ENCODE assay signal across 21 mouse cellular contexts in genomic region chr6:38902820-38903439, GRCm38 (mm10). TPM values are rescaled to one million over a fixed set of nuclear protein-coding genes. Genes with fewer than 3 reads are reported as not detected.
A peak's percentile ranks its signal among the peaks of the same experiment; 100 is the strongest.
DNase-seq lines count a peak whose midpoint lies in the region; ATAC-seq and TF ChIP-seq lines count a peak whose summit lies in the region.
"Had no signal": no experiment of that assay in that cellular context is flagged by ENCODE, and none has a peak within 500 bp of the region (broad histone marks: within the 10 kb centered on the region; RNA-seq: fewer than 3 reads in every experiment).

No protein-coding gene starts in this region.

- H3K4me1 ChIP-seq in kidney, postnatal 0 days (replicated peaks; ENCODE audit: insufficient read depth, low read length), result no peaks in the 10 kb centered on the region
- no peaks in the 10 kb centered on the region for H3K4me1 ChIP-seq in kidney, embryonic 14.5 days (ENCODE audit: control insufficient read depth, insufficient read depth, low read length)
- peaks cover 15% of the 10 kb centered on the region for H3K4me1 ChIP-seq in intestine, embryonic 16.5 days (ENCODE audit: control insufficient read depth, insufficient read depth, low read length)
- peaks cover 75% of the 10 kb centered on the region for H3K4me1 ChIP-seq in liver, embryonic 12.5 days
- no peaks in the 10 kb centered on the region for H3K4me1 ChIP-seq in stomach, embryonic 15.5 days
- no peaks in the 10 kb centered on the region for H3K4me1 ChIP-seq in forebrain, embryonic 15.5 days
- H3K4me1 ChIP-seq: hindbrain, embryonic 13.5 days; limb, embryonic 10.5 days had no signal

- ATAC-seq in kidney, postnatal 0 days (replicated peaks; ENCODE audit: low FRiP score, low read depth), result peak; percentile 68; the same call in 1 of the 2 replicates
- ATAC-seq in kidney, embryonic 14.5 days (ENCODE audit: low FRiP score, low TSS enrichment), result no peak
- peak; percentile 39 for ATAC-seq in intestine, embryonic 16.5 days
- no peak for ATAC-seq in liver, embryonic 12.5 days
- no peak for ATAC-seq in stomach, embryonic 15.5 days (ENCODE audit: insufficient read depth, low FRiP score, low read depth)
- ATAC-seq in inflammation-experienced regulatory T-cells, adult 6 months, result no peak
- no peak for ATAC-seq in forebrain, embryonic 15.5 days (replicated peaks)
- ATAC-seq: forebrain, postnatal 0 days had no signal

- H3K4me3 ChIP-seq in kidney, postnatal 0 days (replicated peaks; ENCODE audit: low read depth, low read length), result no peak overlapping the region
- no peak overlapping the region for H3K4me3 ChIP-seq in kidney, embryonic 14.5 days (ENCODE audit: low read length)
- no peak overlapping the region for H3K4me3 ChIP-seq in intestine, embryonic 16.5 days (ENCODE audit: low read length)
- H3K4me3 ChIP-seq in liver, embryonic 12.5 days, result no peak overlapping the region
- no peak overlapping the region for H3K4me3 ChIP-seq in stomach, embryonic 15.5 days (replicated peaks)
- no peak overlapping the region for H3K4me3 ChIP-seq in forebrain, embryonic 15.5 days
- H3K4me3 ChIP-seq: heart, embryonic 13.5 days; hindbrain, embryonic 13.5 days; left cerebral cortex, adult 2 months; limb, embryonic 10.5 days had no signal

- H3K27ac ChIP-seq in kidney, postnatal 0 days, result no peak overlapping the region
- no peak overlapping the region for H3K27ac ChIP-seq in kidney, embryonic 14.5 days (ENCODE audit: low read depth, low read length)
- peak overlapping the region; percentile 21; the same call in 1 of the 2 replicates for H3K27ac ChIP-seq in intestine, embryonic 16.5 days (ENCODE audit: low read length)
- peak overlapping the region; percentile 97 for H3K27ac ChIP-seq in liver, embryonic 12.5 days
- 0 out of 2 replicates have a peak overlapping the region, but pooled peaks have one; percentile 6 for H3K27ac ChIP-seq in stomach, embryonic 15.5 days
- H3K27ac ChIP-seq in forebrain, embryonic 15.5 days (replicated peaks), result no peak overlapping the region
- H3K27ac ChIP-seq: heart, embryonic 13.5 days; hindbrain, embryonic 13.5 days; left cerebral cortex, adult 2 months; limb, embryonic 10.5 days had no signal

- no peaks in the 10 kb centered on the region for H3K27me3 ChIP-seq in kidney, postnatal 0 days (ENCODE audit: insufficient read depth, low read length)
- H3K27me3 ChIP-seq in kidney, embryonic 14.5 days (ENCODE audit: control insufficient read depth, insufficient read depth, low read length), result no peaks in the 10 kb centered on the region
- no peaks in the 10 kb centered on the region for H3K27me3 ChIP-seq in intestine, embryonic 16.5 days (replicated peaks; ENCODE audit: control insufficient read depth, insufficient read depth, low read length)
- no peaks in the 10 kb centered on the region for H3K27me3 ChIP-seq in liver, embryonic 12.5 days (replicated peaks)
- no peaks in the 10 kb centered on the region for H3K27me3 ChIP-seq in stomach, embryonic 15.5 days (replicated peaks)
- H3K27me3 ChIP-seq in forebrain, embryonic 15.5 days, result no peaks in the 10 kb centered on the region
- H3K27me3 ChIP-seq: heart, embryonic 13.5 days; hindbrain, embryonic 13.5 days had no signal

- no peak overlapping the region for H3K9ac ChIP-seq in kidney, postnatal 0 days (ENCODE audit: low read depth, low read length)
- no peak overlapping the region for H3K9ac ChIP-seq in kidney, embryonic 14.5 days (ENCODE audit: low read depth, low read length)
- no peak overlapping the region for H3K9ac ChIP-seq in intestine, embryonic 16.5 days (ENCODE audit: low read depth, low read length)
- H3K9ac ChIP-seq in liver, embryonic 12.5 days, result peak overlapping the region; percentile 33; the same call in 1 of the 2 replicates
- H3K9ac ChIP-seq in stomach, embryonic 15.5 days, result no peak overlapping the region
- no peak overlapping the region for H3K9ac ChIP-seq in forebrain, embryonic 15.5 days (replicated peaks)
- H3K9ac ChIP-seq: forebrain, postnatal 0 days; heart, embryonic 13.5 days; hindbrain, embryonic 13.5 days had no signal

- WGBS in kidney, postnatal 0 days, result 88% methylated on average over 10 of the region's 10 CpGs
- WGBS in kidney, embryonic 14.5 days, result 86% methylated on average over 10 of the region's 10 CpGs
- 82% methylated on average over 10 of the region's 10 CpGs for WGBS in intestine, embryonic 16.5 days
- WGBS in liver, embryonic 12.5 days (ENCODE audit: insufficient replicate concordance), result 74% methylated on average over 10 of the region's 10 CpGs
- WGBS in stomach, embryonic 15.5 days, result 82% methylated on average over 10 of the region's 10 CpGs
- 89% methylated on average over 10 of the region's 10 CpGs for WGBS in forebrain, embryonic 15.5 days

- H3K36me3 ChIP-seq in kidney, postnatal 0 days (ENCODE audit: insufficient read depth, low read length), result no peaks in the 10 kb centered on the region
- H3K36me3 ChIP-seq in kidney, embryonic 14.5 days (ENCODE audit: control insufficient read depth, insufficient read depth, low read length), result no peaks in the 10 kb centered on the region
- H3K36me3 ChIP-seq in intestine, embryonic 16.5 days (ENCODE audit: control insufficient read depth, insufficient read depth, low read length), result no peaks in the 10 kb centered on the region
- no peaks in the 10 kb centered on the region for H3K36me3 ChIP-seq in liver, embryonic 12.5 days
- H3K36me3 ChIP-seq in stomach, embryonic 15.5 days, result no peaks in the 10 kb centered on the region
- no peaks in the 10 kb centered on the region for H3K36me3 ChIP-seq in forebrain, embryonic 15.5 days
- H3K36me3 ChIP-seq: heart, embryonic 13.5 days; hindbrain, embryonic 13.5 days; limb, embryonic 10.5 days had no signal

- no peak overlapping the region for H3K4me2 ChIP-seq in kidney, postnatal 0 days (ENCODE audit: low read length)
- no peak overlapping the region for H3K4me2 ChIP-seq in kidney, embryonic 14.5 days (replicated peaks; ENCODE audit: low read depth, low read length)
- no peak overlapping the region for H3K4me2 ChIP-seq in intestine, embryonic 16.5 days (ENCODE audit: low read depth, low read length)
- H3K4me2 ChIP-seq in liver, embryonic 12.5 days, result peak overlapping the region; percentile 38
- no peak overlapping the region for H3K4me2 ChIP-seq in stomach, embryonic 15.5 days
- no peak overlapping the region for H3K4me2 ChIP-seq in forebrain, embryonic 15.5 days (replicated peaks)
- H3K4me2 ChIP-seq: heart, embryonic 13.5 days; hindbrain, embryonic 13.5 days had no signal

- no peak for DNase-seq in kidney, postnatal 0 days (ENCODE audit: low spot score)
- DNase-seq: adrenal gland, postnatal 25 days; B cell, adult 2 months; cerebellum, adult 11-12 months; cerebellum, postnatal 25 days; embryo, embryonic 11 days; forebrain, postnatal 0 days; lung, adult 18-20 months; lung, postnatal 36 days; right cerebral cortex, postnatal 4 days; thymus, adult 18-20 months had no signal

- TF ChIP-seq CTCF in kidney, postnatal 0 days (IDR thresholded peaks at IDR 0.05; ENCODE audit: low read depth), result no peak

- no peaks in the 10 kb centered on the region for H3K9me3 ChIP-seq in kidney, postnatal 0 days (replicated peaks; ENCODE audit: low read length)
- no peaks in the 10 kb centered on the region for H3K9me3 ChIP-seq in kidney, embryonic 14.5 days (ENCODE audit: control insufficient read depth, low read length)
- H3K9me3 ChIP-seq in intestine, embryonic 16.5 days (ENCODE audit: control insufficient read depth, low read length), result no peaks in the 10 kb centered on the region
- no peaks in the 10 kb centered on the region for H3K9me3 ChIP-seq in liver, embryonic 12.5 days (replicated peaks)
- H3K9me3 ChIP-seq in stomach, embryonic 15.5 days, result no peaks in the 10 kb centered on the region
- H3K9me3 ChIP-seq in forebrain, embryonic 15.5 days, result no peaks in the 10 kb centered on the region
- H3K9me3 ChIP-seq: heart, embryonic 13.5 days; hindbrain, embryonic 13.5 days; limb, embryonic 10.5 days had no signal

RNA-seq across cellular contexts. Expression of gene Hipk2, which starts 27.0 kb away (rescaled TPM):
- polyA plus RNA-seq in kidney, postnatal 0 days (2015; fragmentation: Nextera tagmentation; extraction: Ambion mirVana), result 20.4 and 23.1 TPM in 2 replicates
- polyA plus RNA-seq in kidney, embryonic 14.5 days (2014; fragmentation: Nextera tagmentation; extraction: Ambion mirVana), result 31.0 and 33.6 TPM in 2 replicates
- polyA plus RNA-seq in intestine, embryonic 16.5 days (2015; fragmentation: Nextera tagmentation; extraction: Ambion mirVana), result 16.2 and 18.7 TPM in 2 replicates
- polyA plus RNA-seq in liver, embryonic 12.5 days (2016; fragmentation: Nextera tagmentation; extraction: Ambion mirVana), result 26.8 and 28.9 TPM in 2 replicates
- polyA plus RNA-seq in stomach, embryonic 15.5 days (2015; fragmentation: Nextera tagmentation; extraction: Ambion mirVana), result 23.8 and 25.6 TPM in 2 replicates
- polyA plus RNA-seq in inflammation-experienced regulatory T-cells, adult 6 months (2017; shearing (Covaris generic)), result 10 to 100 TPM; 10.2 to 17.9 (median 17.6) TPM
- 29.2 and 29.7 TPM in 2 replicates for polyA plus RNA-seq in forebrain, embryonic 15.5 days (2015; fragmentation: Nextera tagmentation; extraction: Ambion mirVana)

RNA-seq across cellular contexts. Expression of gene Tbxas1, which starts 27.7 kb away (rescaled TPM):
- 9.7 and 10.5 TPM in 2 replicates for polyA plus RNA-seq in kidney, postnatal 0 days (2015; fragmentation: Nextera tagmentation; extraction: Ambion mirVana)
- 2.4 and 3.3 TPM in 2 replicates for polyA plus RNA-seq in kidney, embryonic 14.5 days (2014; fragmentation: Nextera tagmentation; extraction: Ambion mirVana)
- 4.3 and 4.8 TPM in 2 replicates for polyA plus RNA-seq in intestine, embryonic 16.5 days (2015; fragmentation: Nextera tagmentation; extraction: Ambion mirVana)
- polyA plus RNA-seq in liver, embryonic 12.5 days (2016; fragmentation: Nextera tagmentation; extraction: Ambion mirVana), result 11.3 and 12.9 TPM in 2 replicates
- polyA plus RNA-seq in stomach, embryonic 15.5 days (2015; fragmentation: Nextera tagmentation; extraction: Ambion mirVana), result 3.4 and 3.5 TPM in 2 replicates
- polyA plus RNA-seq in inflammation-experienced regulatory T-cells, adult 6 months (2017; shearing (Covaris generic)), result under 1 TPM; 0.21 to 0.37 (median 0.25) TPM
- 1.2 and 1.8 TPM in 2 replicates for polyA plus RNA-seq in forebrain, embryonic 15.5 days (2015; fragmentation: Nextera tagmentation; extraction: Ambion mirVana)

Comparison
In these comparisons a context has a peak if more than half of its experiments do, and no peak if none do; other contexts are left out.
1. ATAC-seq: peak in kidney, postnatal 0 days (single experiment) and intestine, embryonic 16.5 days (single experiment); none in kidney, embryonic 14.5 days (single experiment), liver, embryonic 12.5 days (single experiment), stomach, embryonic 15.5 days (single experiment), inflammation-experienced regulatory T-cells, adult 6 months (single experiment) and forebrain, embryonic 15.5 days (single experiment).
2. H3K27ac ChIP-seq: peak in intestine, embryonic 16.5 days (single experiment), liver, embryonic 12.5 days (single experiment) and stomach, embryonic 15.5 days (single experiment); none in kidney, postnatal 0 days (single experiment), kidney, embryonic 14.5 days (single experiment) and forebrain, embryonic 15.5 days (single experiment).